Mouse (Mus musculus) thymus, postnatal 14 days (tissue): ENCODE results near the gene Mettl1.
"Not testable (repeated sequence)": the region's sequence is repeated elsewhere in the genome, so short reads cannot be mapped to it uniquely, and the experiment has no call there.

ENCODE experiments used
- DNase-seq: peaks from one replicate; pipeline ENCODE4 v3.0.0; 2021

Gene Mettl1

DNA sequence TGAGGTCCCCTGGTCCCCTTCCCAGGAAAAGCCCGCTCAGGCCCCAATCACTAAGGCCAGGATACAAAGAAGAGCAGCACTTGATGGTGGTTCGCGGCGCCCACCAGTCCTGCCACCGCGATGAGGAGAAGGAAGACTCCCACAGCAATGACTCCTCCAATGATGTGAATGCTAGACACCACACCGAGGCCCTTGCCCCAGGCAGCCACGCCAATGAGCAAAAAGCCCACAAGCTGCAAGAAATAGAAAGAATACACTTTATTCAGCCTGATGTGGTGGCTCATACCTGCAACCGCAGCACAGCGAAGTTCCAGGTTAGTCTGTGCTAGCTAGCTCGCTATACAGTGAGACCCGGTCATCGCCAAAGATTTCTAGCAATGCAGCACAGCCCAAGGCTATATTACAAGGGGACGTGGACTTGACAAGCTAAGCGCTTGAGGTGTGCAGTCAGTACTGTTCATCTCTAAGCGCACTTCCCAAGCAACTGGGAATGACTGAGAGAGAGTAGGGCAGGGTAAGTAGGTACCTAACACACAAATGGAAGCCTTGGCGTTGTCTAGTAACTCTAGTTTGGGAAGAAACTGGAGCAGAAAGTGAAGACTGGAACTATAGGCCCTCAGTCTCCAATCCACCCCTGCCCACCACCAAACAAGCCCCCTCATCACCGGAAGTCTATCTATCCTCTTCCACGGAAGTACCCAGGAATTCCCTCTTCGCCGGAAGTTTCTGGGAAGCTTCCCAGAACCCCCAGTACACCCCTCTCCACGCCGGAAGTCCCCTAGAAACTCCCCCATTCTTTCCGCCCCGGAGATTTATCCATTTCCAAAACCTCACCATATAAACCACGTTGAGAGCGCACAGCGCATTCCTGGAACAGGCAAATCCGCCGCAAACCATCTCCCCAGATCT, 28.3 kb downstream of the Mettl1 start:
- DNase-seq: no peak

DNA sequence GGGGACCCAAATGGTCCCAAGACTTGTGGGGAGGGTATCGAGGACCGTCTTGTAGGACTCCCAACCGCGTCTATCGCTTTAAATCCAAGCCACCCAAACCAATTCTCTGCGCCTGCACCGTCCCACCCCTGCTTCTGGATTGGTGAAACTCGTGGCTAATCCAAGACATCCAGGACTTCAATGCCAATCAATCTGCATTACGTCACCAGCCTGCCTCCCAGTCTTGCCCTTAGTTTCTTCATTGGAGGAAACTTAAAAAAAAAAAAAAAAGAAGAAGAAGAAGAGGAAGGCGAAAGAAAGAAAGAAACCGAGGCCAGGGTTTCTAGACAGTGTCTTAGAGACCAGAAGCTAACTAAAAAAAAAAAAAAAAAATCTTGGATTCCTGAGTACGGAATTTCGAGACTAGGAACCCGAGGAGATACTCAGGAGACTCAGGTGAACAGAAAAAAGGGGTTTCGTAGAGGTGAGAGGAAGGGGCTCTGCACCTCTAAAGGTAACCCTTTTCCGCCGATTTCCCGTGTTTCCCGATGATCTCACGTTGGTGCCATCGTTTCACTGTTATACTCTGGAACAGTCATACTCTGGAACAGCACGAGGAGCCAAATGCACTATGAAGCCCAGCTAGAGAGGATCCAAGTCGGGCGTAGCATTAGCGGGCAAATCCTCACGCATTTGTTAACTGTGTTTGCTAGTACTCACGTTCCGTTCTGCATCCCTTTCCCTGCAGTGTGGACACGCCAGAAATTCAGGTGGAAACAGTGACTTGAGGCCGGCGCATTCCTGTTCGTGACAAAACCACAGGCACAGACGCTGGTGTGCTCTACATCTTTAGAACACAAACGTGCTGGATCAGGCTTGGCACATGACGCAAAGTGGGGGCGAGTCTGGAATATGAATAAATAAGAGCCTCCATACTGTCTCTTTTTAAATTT, 29.2 kb downstream of the Mettl1 start, which contains the start of gene Tspan31:
Tspan31 (minus strand) TSS at position 75 of the 932 bp plus-strand sequence.
- peak; percentile 49 for DNase-seq

DNA sequence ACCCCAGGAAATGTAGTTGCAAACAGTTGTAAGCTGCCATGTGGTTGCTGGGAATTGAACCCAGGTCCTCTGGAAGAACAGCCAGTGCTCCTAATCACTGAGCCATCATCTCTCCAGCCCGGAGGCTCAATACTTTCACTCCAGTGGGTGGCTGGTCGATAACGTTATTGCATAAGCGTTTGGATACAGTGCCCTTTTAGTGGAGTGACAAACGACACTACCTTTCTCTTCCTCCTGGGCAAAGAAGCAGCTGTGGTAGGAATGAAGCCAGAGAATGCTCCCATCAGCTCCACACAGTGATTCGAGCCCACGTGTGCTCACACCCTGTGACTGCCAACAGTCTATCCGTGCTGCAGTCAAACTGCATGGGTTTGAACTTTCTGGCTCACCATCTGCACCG, 30.0 kb downstream of the Mettl1 start:
- DNase-seq: no peak

DNA sequence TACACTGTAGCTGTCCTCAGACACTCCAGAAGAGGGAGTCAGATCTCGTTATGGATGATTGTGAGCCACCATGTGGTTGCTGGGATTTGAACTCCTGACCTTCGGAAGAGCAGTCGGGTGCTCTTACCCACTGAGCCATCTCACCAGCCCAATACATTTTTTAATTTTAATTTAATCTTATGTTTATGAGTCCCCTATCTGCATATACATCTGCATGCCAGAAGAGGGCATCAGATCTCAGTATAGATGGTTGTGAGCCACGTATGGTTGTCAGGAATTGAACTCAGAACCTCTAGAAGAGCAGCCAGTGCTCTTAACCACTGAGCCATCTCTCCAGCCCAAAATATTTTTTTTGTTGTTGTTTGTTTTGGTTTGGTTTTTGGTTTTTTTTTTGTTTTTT, 31.1 kb downstream of the Mettl1 start:
- not testable (repeated sequence) for DNase-seq

DNA sequence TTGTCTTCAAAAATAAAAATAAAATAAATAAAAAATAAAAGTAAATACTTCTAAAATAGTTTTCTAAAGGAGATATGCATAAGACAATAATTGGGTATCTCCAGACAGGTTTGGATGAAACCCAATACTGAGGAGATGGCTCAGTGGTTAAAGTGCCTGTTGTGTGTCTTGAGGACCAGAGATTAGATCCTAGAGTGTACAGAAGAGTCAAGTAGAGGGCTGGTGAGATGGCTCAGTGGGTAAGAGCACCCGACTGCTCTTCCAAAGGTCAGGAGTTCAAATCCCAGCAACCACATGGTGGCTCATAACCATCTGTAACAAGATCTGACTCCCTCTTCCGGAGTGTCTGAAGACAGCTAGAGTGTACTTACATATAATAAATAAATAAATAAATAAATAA, 31.8 kb downstream of the Mettl1 start:
- DNase-seq: not testable (repeated sequence)

DNA sequence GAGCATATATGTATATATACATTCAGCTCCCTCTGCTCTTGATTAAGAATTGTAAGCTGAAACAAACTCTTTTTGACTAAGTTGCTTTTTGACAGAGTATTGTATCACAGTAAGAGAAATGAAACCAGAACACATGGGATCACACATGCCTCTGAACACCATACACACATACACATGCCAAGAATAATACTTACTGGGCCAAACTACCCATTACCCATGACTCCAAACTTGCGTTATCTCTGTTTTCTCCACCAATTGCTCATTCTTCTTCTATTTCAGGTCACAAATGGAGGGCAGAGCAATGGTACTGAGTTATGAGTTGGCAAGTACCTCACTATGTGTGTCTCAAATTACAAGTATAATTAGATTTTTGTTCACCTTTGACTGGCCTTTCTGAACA, 32.8 kb downstream of the Mettl1 start:
- DNase-seq: no peak

DNA sequence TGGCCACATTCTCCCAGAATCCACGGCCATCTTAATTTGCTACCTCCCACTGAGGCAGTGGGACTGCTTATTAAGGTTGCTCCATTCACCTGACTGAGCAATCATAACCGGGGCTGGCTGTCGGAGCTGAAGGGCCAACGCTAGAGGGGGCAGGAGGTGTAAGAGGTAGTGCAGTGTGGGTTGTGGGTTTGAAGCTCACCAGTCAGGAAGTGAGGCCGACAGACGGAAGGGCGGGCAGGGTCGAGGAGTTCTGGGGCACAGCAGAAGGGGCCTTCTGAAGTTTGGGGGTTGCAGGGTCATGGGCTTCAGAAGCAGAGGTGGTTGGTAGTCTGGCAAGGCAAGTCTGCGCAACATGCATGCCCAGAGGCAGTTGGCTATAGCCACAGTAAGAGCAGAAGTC, 33.9 kb downstream of the Mettl1 start, which contains the start of gene Agap2:
Agap2 (plus strand) TSS at position 205 of the 400 bp plus-strand sequence.
- peak; percentile 92 for DNase-seq

DNA sequence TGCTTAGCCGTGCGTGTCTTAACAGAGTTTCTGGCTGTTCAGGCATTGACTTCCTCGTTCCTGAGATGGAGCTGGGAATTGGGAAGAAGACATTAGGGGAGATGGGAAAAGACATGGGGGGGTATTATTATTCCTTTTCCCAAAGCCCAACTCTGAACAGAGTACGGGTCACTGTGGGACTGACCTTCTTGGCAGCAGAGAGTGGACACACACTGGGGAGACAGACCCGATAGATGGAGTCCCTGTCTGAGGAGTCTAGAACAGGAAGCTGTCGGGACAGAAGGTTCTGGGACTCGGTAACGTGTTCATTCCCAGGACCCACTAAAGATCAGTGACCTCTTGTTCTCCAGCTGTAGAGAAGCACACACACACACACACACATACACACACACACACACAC, 34.4 kb downstream of the Mettl1 start:
- DNase-seq: no peak

DNA sequence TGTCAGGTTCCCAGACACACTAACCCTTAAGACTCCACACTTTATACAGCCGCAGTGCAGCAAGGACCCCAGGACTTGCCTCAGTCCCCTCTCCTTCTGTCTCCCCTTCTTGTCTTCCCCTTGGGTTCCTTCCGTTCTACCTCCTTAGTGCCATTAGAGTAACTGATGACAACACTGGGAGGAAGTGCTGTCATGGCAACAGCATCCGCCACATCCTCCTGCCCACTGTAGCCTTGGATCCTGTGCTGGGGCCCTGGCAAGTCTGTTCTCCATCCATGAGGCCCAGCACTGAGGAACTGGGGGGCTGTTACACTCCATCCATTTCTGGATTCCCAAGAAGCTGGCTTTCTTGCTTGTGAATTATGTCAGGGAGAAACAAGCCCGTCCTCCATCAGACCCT, 34.9 kb downstream of the Mettl1 start:
- DNase-seq: peak; percentile 77

DNA sequence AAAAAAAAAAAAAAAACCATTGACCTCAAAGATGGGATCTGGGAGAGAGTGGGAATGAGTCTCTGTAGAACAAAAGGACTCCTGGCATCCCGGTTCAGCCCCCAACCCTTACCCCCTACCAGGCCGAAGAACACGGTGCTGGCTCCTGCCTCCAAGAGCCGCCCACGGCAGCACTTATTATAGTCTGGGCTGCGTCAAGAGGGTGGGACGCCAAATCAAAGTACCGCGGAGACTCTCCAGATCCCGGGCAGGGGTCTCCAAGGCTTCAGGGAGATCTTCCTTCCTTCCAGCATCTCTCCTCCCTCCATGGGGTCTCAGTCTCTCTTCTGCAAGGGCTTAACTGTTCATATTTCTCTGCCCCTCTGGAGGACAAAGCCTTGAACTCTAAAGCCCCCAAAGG, 36.3 kb downstream of the Mettl1 start:
- DNase-seq: no peak

DNA sequence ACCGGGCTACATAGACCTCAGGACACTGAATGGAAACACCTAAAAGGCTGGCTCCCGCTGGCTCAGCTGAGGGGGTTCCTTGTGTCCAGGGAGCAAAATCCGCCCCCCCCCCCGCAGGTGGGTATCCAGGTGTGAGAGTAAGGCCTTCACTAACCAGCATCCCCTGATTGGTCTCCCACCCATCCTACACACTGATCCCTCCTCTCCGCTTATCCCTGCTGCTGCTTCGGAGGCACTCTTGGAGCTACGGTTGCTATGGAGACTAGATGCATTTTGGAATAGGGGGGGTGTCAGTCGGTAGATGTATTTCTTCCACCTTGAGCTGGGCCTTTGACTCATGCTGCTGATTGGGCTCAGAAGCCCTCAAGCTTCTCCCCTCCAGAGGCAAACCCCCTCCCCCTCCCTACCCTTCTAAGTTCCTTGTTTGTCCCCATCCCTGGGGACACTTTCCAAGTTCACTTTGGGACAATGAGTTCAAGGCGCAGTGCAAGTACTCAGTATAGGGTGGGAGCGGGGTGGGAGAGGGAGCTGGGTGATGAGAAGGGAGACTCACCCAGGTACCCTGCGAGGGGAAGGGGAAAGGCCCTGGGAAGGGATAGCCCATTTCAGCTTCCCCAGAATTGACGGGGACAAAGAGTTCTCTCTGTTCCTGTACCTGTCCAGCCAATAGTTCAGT, 36.9 kb downstream of the Mettl1 start:
- no peak for DNase-seq

DNA sequence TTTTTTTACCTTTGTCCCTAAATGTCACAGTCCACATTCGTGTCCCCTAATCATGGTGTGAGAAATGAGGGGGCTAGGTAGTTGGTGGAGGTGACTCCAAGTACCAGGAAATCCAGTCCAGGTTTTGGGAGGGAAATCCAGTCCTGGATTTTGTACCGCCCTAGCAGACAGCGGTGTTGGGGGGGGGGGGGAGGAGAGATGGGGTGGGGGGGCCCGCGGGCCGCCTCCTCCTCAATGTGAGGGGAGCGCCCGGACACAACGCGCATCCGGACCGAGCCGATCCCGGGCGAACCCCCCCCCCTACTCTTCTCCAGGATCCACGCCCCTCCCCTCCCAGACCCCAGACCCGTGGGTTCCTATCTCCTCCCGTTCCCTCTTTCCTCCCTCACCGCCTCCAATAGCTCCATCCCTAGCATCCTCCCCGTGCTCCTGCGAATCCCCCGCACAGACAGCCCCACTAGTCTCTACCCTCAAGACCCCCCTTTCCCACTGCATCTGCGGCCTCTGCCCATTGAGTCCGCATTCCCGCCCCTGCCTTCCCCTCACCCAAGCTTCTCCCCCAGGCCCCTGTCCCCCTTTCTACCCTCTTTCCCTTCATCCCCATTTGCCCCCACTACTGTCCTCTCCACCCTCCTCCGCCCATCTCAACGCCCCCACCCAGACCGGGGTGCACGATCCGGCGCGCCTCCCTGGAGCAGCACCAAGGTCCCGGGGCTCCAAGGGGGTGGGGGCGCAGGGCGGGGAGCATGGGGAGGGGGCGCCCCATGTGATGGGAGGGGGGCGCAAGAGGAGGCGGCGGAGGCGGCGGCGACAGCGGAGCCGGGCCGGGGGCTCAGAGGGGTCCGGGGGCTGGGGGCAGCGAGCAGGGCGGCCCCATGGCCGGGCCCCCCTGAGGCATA, 37.7 kb downstream of the Mettl1 start:
- no peak for DNase-seq

DNA sequence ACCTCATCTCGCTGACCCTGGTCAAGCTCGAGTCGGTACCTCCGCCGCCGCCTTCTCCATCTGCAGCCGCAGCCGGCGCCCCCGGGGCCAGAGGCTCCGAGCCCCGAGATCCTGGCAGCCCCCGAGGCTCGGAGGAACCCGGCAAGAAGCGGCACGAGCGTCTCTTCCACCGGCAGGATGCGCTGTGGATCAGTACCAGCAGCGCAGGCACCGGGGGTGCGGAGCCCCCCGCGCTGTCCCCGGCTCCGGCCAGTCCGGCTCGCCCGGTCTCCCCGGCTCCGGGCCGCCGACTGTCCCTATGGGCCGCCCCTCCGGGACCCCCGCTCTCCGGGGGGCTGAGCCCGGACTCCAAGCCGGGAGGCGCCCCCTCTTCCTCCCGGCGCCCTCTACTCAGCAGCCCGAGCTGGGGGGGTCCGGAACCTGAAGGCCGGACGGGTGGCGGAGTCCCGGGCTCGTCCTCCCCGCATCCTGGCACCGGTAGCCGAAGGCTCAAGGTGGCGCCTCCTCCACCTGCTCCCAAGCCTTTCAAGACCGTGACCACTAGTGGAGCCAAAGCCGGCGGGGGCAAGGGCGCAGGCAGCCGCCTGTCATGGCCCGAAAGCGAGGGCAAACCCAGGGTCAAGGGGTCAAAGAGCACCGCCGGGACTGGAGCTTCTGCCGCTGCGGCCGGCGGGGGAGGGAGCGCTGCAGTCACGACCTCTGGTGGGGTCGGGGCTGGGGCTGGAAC, 38.6 kb downstream of the Mettl1 start:
- DNase-seq: no peak

DNA sequence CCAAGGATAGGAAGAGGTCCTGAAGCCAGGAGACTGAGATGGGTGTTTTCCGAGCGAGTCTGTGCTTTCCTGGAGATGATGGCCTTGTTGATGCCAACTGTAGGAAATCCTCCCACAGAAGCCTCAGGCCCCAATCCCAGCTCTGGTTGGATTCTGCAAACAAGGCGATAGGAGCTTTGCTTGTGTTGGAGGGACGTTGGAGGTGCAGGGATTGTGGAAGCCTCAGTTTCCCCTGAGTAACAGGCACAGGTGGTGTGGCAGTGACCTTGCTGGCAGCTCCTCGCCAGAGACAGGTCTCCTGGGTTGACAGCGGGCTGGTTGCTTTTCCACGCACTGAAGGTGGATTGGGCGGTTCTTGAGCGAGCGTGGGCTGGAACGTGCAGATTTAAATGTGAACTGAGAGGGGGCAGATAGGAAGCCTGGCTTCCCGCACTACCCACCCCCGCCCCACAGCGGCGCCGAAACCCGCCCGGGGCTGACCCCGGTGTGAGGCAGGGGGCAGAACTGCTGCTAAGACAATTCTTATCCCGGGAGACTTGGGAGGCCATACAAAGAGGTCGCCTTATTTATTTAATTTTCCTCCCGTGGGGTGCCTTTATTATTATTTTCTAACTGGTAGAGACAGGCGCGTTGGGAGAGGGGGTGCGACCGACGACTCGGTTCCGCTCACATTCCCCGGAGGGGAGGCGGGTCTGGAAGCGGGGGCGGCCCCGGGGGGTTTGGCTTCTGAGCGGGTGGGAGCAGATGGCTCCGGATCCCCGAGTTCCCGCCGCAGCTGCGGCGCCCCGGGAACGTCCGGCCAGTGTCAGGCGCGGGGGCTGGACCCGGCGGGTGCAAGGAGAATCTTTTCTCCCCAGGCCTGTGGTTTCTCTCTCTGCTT, 39.9 kb downstream of the Mettl1 start:
- DNase-seq: no peak

DNA sequence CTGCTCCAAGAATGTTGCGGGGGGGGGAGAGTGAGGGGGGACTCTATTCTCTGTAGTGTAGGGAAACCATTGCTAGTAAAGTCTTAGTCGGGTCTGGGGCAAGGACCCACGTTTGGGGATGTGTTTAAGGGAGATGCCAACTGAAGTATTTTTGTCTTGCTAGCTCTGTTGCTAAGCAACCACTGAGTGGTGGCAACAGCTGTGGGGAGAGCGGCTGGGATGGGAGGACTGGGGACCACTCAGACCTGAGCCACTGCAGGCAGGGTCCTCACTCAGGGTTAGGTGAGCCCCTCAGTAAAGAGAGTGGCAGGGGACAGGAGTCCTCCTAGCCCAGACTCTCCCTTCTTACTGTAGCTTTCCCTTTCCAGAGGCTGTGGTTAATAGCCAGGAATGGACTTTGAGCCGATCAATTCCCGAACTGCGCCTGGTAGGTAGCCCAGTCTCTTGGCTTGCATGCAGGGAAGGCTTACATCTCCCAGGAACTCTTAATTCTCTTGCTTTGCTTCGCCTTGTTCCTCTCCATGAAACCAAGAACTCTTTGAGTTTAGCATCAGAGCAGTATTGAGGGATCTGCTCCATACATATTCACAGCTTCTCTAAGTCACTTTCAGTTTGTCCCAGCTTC, 40.9 kb downstream of the Mettl1 start:
- no peak for DNase-seq

DNA sequence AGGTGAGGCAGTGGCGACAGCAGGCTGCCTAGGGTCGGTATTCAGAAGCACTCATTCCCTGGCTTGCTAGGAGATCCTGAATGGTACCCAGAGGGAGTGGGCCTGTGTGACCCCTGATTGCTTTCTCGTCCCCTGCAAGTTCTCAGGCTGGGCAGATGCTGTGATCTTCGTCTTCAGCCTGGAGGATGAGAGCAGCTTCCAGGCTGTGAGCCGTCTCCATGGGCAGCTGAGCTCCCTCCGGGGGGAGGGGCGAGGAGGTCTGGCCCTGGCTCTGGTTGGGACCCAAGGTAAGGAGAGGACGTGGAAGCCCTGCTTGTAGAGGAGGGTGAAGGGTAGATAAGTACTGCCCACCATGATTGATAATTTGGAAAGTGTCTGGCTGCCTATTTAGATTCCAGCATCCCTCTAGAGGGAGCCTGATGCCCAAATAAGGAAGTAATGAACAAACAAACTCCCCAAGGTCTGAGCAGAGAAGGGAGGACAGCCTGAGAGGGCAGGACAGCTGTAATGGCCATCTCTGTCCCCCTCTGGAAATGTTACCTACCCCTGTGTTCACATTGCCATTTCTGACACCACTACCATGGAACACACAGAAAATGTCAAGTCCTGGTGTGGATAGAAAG, 42.2 kb downstream of the Mettl1 start:
- DNase-seq: no peak

DNA sequence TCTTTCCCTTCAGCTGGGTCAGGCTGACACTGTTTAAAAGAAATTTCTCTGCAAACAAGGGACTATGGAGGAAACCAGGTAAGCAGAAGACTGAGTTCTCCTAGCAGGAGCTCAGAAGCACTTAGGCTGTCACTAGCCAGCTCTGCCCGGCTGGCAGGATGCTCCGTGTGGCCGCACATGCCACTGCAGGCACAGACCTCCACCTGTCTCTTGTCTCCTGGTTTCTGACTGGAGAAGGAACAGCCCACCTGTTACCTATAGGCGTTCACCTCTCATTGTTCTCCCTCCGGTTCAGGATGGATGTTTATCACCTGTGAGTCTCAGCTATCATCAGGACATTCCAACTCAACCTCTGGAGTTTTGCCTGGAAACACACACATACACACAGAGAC, 42.7 kb downstream of the Mettl1 start:
- no peak for DNase-seq

DNA sequence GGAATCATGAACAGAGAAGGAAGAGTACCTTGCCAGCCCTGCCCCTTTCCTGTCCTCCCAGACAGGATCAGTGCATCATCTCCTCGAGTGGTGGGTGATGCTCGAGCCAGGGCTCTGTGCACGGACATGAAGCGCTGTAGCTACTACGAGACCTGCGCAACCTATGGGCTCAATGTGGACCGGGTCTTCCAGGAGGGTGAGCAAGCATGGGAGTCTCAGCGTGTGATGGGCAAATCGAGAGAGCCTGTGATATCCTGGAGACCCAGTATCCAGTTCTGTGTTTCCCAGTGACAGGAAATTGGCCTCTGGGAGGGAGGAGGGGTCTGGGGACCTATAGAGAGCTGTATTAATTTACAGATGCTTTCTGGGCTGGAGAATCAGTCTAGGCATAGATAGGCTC, 43.8 kb downstream of the Mettl1 start:
- DNase-seq: no peak

DNA sequence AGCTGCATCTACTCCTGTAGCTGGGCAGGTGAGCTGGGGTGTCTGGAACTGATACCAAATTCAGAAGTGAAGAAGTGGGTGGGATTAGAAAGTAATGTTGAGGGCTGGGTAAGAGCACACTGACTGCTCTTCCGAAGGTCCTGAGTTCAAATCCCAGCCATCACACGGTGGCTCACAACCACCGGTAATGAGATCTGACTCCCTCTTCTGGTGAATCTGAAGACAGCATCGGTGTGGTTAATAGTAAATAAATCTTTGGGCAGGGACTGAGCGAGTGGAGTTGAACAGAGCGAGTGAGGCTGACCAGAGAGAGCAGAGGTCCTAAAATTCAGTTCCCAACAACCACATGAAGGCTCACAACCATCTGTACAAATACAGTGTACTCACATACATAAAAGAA, 44.4 kb downstream of the Mettl1 start:
- no peak for DNase-seq
